Mouse (Mus musculus) embryonic facial prominence, embryonic 15.5 days (tissue): ENCODE results near the gene Gm21983. TPM values are rescaled to one million over a fixed set of nuclear protein-coding genes. Genes with fewer than 3 reads are reported as not detected.

Source experiments
- ATAC-seq: fragments of 200-750 bp; cut with Nextera tagmentation; 2 replicates; pipeline ENCODE4 v1.8.0; 2017; ENCODE audit warnings: low read depth, moderate TSS enrichment; ENCODE audit not compliant: insufficient number of reproducible peaks, low FRiP score, low TSS enrichment
- H3K27ac ChIP-seq: fragments of 300-500 bp; sonication (generic); replicated peaks from 2 replicates; pipeline ENCODE4 v1.5.1; 2015; ENCODE audit warnings: mild to moderate bottlenecking, inconsistent platforms
- H3K27me3 ChIP-seq: fragments of 300-500 bp; sonication (generic); 2 replicates; pipeline ENCODE4 v1.6.1; 2015; ENCODE audit warnings: inconsistent platforms
- H3K36me3 ChIP-seq: fragments of 300-500 bp; sonication (generic); 2 replicates; pipeline ENCODE4 v1.6.1; 2015; ENCODE audit warnings: mild to moderate bottlenecking, inconsistent platforms
- H3K4me1 ChIP-seq: fragments of 300-500 bp; sonication (generic); 2 replicates; pipeline ENCODE4 v1.6.1; 2015; ENCODE audit warnings: inconsistent platforms
- H3K4me2 ChIP-seq: fragments of 300-500 bp; sonication (generic); replicated peaks from 2 replicates; pipeline ENCODE4 v1.6.1; 2015; ENCODE audit warnings: mild to moderate bottlenecking, inconsistent platforms
- H3K4me3 ChIP-seq: fragments of 300-500 bp; sonication (generic); replicated peaks from 2 replicates; pipeline ENCODE4 v1.5.1; 2015; ENCODE audit warnings: mild to moderate bottlenecking, inconsistent platforms
- H3K9ac ChIP-seq: fragments of 300-500 bp; sonication (generic); 2 replicates; pipeline ENCODE4 v1.6.1; 2015; ENCODE audit warnings: inconsistent platforms
- H3K9me3 ChIP-seq: fragments of 300-500 bp; sonication (generic); replicated peaks from 2 replicates; pipeline ENCODE4 v1.6.1; 2016; ENCODE audit warnings: inconsistent platforms
- WGBS: fragments of 180-500 bp; shearing (Covaris S2); methylation state at CpG from one replicate; pipeline ENCODE4 v1.1.7; 2015; 5-methylcytosine and 5-hydroxymethylcytosine counted together
- polyA plus RNA-seq: library from polyadenylated mRNA; unstranded; fragments of >200 nt; fragmentation: Nextera tagmentation; extraction: Ambion mirVana; gene quantifications from 2 replicates; pipeline ENCODE4 v1.2.1, GENCODE M21; 2015

Gm21983 gene
- polyA plus RNA-seq, 1 experiment from 2014 or later = 1.9 TPM

DNA sequence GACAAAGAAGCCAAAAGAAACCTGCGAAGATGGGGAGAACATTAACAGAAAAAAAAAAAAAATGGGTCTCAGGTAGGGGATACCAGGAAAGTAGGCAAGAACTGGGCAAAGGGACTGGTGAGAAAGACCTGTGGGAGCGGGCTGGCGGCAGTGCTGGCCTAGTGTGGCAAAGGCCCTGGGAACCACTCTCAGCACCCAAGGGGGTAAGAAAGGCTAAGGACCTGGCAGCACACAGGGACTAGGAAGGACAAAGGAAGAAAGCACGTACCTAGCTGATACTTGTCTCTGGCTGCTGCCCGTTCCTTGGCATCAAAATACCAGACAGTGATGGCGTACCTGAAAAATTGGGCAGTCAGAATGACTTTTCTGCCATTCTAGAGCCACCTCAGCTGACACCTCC, 21.6 kb downstream of the Gm21983 start:
- ATAC-seq = no peak
- 95% methylated on average over 6 of the region's 6 CpGs for WGBS
- no peaks in the 10 kb centered on the region for H3K27me3 ChIP-seq
- H3K4me2 ChIP-seq = no peak overlapping the region
- no peak overlapping the region for H3K4me3 ChIP-seq
- H3K36me3 ChIP-seq = peaks cover 37% of the 10 kb centered on the region
- H3K4me1 ChIP-seq = peaks cover 47% of the 10 kb centered on the region
- no peak overlapping the region for H3K9ac ChIP-seq
- H3K9me3 ChIP-seq = no peaks in the 10 kb centered on the region
- H3K27ac ChIP-seq = no peak overlapping the region

- no peak for ATAC-seq
- Histone ChIP-seq H3K27ac (no peak overlapping the region), H3K4me3 (no peak overlapping the region), H3K4me2 (no peak overlapping the region), H3K4me1 (peaks cover 40% of the 10 kb centered on the region), H3K27me3 (no peaks in the 10 kb centered on the region), H3K9me3 (no peaks in the 10 kb centered on the region), H3K36me3 (peaks cover 34% of the 10 kb centered on the region), H3K9ac (no peak overlapping the region)
- 92% methylated on average over 9 of the region's 9 CpGs for WGBS
These were observed 22.7 kb downstream of the Gm21983 start for GRCm38 (mm10) chr7:27158171-27158570.

- H3K36me3 ChIP-seq = peaks cover 28% of the 10 kb centered on the region
- H3K9ac ChIP-seq = no peak overlapping the region
- no peaks in the 10 kb centered on the region for H3K27me3 ChIP-seq
- H3K4me2 ChIP-seq = no peak overlapping the region
- H3K27ac ChIP-seq = no peak overlapping the region
- no peaks in the 10 kb centered on the region for H3K9me3 ChIP-seq
- H3K4me1 ChIP-seq = peaks cover 20% of the 10 kb centered on the region
- ATAC-seq = no peak
- H3K4me3 ChIP-seq = no peak overlapping the region
- 75% methylated on average over 13 of the region's 13 CpGs for WGBS
These were observed 24.9 kb downstream of the Gm21983 start for GRCm38 (mm10) chr7:27156005-27156404.

GRCm38 (mm10) chr7:27153205-27153764, 27.6 kb downstream of the Gm21983 start, which contains the start of gene Cyp2t4:
TSS of gene Cyp2t4 (plus strand) at chr7:27153714.
- H3K27me3 ChIP-seq = no peaks in the 10 kb centered on the region
- no peaks in the 10 kb centered on the region for H3K9me3 ChIP-seq
- ATAC-seq = 0 out of 2 replicates have a peak, but pooled peaks have one; percentile 27
- H3K4me3 ChIP-seq = no peak within 1 kb of the TSS
- H3K4me2 ChIP-seq = no peak within 1 kb of the TSS
- H3K4me1 ChIP-seq = peaks cover 6% of the 10 kb centered on the region
- H3K27ac ChIP-seq = peak within 1 kb of the TSS; percentile 72
- H3K9ac ChIP-seq = no peak within 1 kb of the TSS
- 50% methylated on average over 10 of the region's 10 CpGs for WGBS
- peaks cover 12% of the 10 kb centered on the region for H3K36me3 ChIP-seq

GRCm38 (mm10) chr7:27136410-27136996, 44.4 kb downstream of the Gm21983 start:
- H3K36me3 ChIP-seq = no peaks in the 10 kb centered on the region
- 43% methylated on average over 8 of the region's 8 CpGs for WGBS
- H3K9me3 ChIP-seq = 0 out of 2 replicates have a peak, but pooled peaks cover 4% of the 10 kb centered on the region
- H3K27ac ChIP-seq = peak overlapping the region; percentile 48; the same call in 1 of the 2 replicates
- H3K4me2 ChIP-seq = no peak overlapping the region
- H3K4me3 ChIP-seq = no peak overlapping the region
- peak; percentile 57; the same call in 1 of the 2 replicates for ATAC-seq
- H3K9ac ChIP-seq = no peak overlapping the region
- no peaks in the 10 kb centered on the region for H3K27me3 ChIP-seq
- no peaks in the 10 kb centered on the region for H3K4me1 ChIP-seq

DNA sequence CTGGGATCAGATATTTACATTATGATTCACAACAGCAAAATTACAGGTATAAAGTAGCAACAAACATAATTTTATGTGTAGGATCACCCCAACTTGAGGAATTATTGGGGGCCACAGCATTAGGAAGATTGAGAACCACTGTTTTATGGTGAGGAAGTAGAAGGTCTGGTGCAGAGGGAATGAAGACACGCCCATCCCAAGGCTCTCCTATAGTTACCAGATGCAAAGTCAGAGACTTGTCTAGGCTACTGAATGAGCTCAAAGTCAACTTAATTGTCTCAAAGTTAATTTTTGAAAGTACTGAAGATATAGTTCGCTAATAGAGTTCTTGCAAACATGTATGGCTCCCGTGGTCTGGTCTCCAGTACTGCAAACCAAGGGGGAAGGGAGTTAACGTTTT, 47.1 kb downstream of the Gm21983 start:
- H3K9me3 ChIP-seq = no peaks in the 10 kb centered on the region
- H3K4me1 ChIP-seq = no peaks in the 10 kb centered on the region
- no peak overlapping the region for H3K9ac ChIP-seq
- 77% methylated on average over 4 of the region's 4 CpGs for WGBS
- ATAC-seq = no peak
- H3K27ac ChIP-seq = no peak overlapping the region
- no peak overlapping the region for H3K4me2 ChIP-seq
- H3K36me3 ChIP-seq = no peaks in the 10 kb centered on the region
- H3K4me3 ChIP-seq = no peak overlapping the region
- H3K27me3 ChIP-seq = no peaks in the 10 kb centered on the region

GRCm38 (mm10) chr7:27133156-27133555, 47.7 kb downstream of the Gm21983 start:
- H3K4me3 ChIP-seq = no peak overlapping the region
- H3K4me2 ChIP-seq = no peak overlapping the region
- no peaks in the 10 kb centered on the region for H3K4me1 ChIP-seq
- H3K9ac ChIP-seq = no peak overlapping the region
- H3K27ac ChIP-seq = no peak overlapping the region
- H3K36me3 ChIP-seq = no peaks in the 10 kb centered on the region
- no peaks in the 10 kb centered on the region for H3K9me3 ChIP-seq
- H3K27me3 ChIP-seq = no peaks in the 10 kb centered on the region
- WGBS = 66% methylated on average over 12 of the region's 12 CpGs
- ATAC-seq = no peak

DNA sequence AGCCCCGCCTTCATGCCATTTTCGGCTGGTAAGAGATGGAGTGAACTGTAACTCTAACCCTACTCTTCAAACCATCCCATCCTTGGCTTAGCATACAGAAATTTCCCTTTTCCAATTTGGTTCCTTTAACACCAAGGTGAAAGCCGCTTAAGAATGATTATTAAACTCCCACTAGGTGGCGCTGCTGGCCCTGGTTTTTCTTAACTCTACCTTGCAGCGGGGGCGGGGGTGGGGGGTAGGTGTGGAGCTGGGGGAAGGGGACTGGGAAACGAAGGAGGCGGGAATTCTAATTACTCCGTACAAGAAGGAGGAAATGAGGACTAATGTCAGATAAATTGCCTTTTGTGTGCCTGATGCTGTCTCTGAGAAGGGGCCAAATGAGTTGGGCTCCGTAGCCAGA, 48.3 kb downstream of the Gm21983 start:
- Histone ChIP-seq H3K9me3 (no peaks in the 10 kb centered on the region), H3K36me3 (no peaks in the 10 kb centered on the region), H3K4me3 (no peak overlapping the region), H3K4me2 (no peak overlapping the region; the same call in 1 of the 2 replicates), H3K27ac (no peak overlapping the region), H3K4me1 (no peaks in the 10 kb centered on the region), H3K9ac (no peak overlapping the region), H3K27me3 (no peaks in the 10 kb centered on the region)
- 10% methylated on average over 10 of the region's 10 CpGs for WGBS
- no peak for ATAC-seq

GRCm38 (mm10) chr7:27131387-27131786, 49.5 kb downstream of the Gm21983 start:
- 62% methylated on average over 2 of the region's 2 CpGs for WGBS
- Histone ChIP-seq H3K27me3 (no peaks in the 10 kb centered on the region), H3K9ac (no peak overlapping the region), H3K9me3 (no peaks in the 10 kb centered on the region), H3K36me3 (no peaks in the 10 kb centered on the region), H3K4me2 (no peak overlapping the region), H3K4me1 (no peaks in the 10 kb centered on the region), H3K27ac (no peak overlapping the region), H3K4me3 (no peak overlapping the region)
- ATAC-seq = no peak

GRCm38 (mm10) chr7:27130521-27131370, 50.1 kb downstream of the Gm21983 start:
- Histone ChIP-seq H3K4me1 (no peaks in the 10 kb centered on the region), H3K9me3 (no peaks in the 10 kb centered on the region), H3K4me2 (no peak overlapping the region), H3K27ac (no peak overlapping the region), H3K36me3 (no peaks in the 10 kb centered on the region), H3K27me3 (no peaks in the 10 kb centered on the region), H3K4me3 (no peak overlapping the region), H3K9ac (no peak overlapping the region)
- peak; percentile 40; the same call in 1 of the 2 replicates for ATAC-seq
- 86% methylated on average over 22 of the region's 22 CpGs for WGBS

DNA sequence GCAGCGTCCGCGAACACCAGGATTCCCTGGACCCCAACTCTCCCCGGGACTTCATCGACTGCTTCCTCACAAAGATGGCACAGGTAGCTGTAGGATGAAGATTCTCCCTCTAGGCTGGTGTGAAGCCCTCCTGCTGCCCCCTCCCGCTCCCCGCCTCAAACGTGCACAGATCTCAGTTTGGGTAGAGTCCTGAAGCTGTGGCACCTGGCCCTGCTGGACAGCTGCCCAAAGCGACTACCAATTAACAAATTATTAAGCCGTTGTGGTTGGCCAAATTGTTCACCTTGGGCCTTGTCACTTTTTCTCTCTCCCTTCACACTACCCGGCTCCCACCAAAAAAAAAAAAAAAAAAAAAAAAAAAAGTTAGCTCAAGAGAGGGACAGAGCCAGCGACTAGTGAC, 51.1 kb downstream of the Gm21983 start:
- 89% methylated on average over 12 of the region's 12 CpGs for WGBS
- no peak for ATAC-seq

More for the DNA sequence above, 51.1 kb downstream of the Gm21983 start:
- no peaks in the 10 kb centered on the region for H3K4me1 ChIP-seq
- no peak overlapping the region for H3K9ac ChIP-seq
- H3K4me3 ChIP-seq = no peak overlapping the region
- H3K9me3 ChIP-seq = no peaks in the 10 kb centered on the region
- no peak overlapping the region for H3K27ac ChIP-seq
- no peaks in the 10 kb centered on the region for H3K36me3 ChIP-seq
- no peaks in the 10 kb centered on the region for H3K27me3 ChIP-seq
- no peak overlapping the region for H3K4me2 ChIP-seq
